Mouse (Mus musculus): Measurements from ENCODE around the gene H2-M5. TPM values are rescaled to one million over a fixed set of nuclear protein-coding genes. Genes with fewer than 3 reads are reported as not detected.
A peak's percentile ranks its signal among the peaks of the same experiment; 100 is the strongest.

The H2-M5 gene
- polyA plus RNA-seq, 1 experiment = 4.1 TPM

- Histone ChIP-seq H3K27ac (ENCODE audit: insufficient read depth, low read length) (peak overlapping the region; percentile 17), H3K4me3 (ENCODE audit: insufficient read depth, low read length) (peak overlapping the region; percentile 34), H3K4me1 (ENCODE audit: control insufficient read depth, insufficient read depth, low read length) (0 out of 2 replicates have a peak, but pooled peaks cover under 1% of the 10 kb centered on the region)
- TF ChIP-seq CTCF (IDR thresholded peaks at IDR 0.05; ENCODE audit: extremely low read depth, insufficient read depth, low read length) = no peak
- TF ChIP-seq POLR2A (IDR thresholded peaks at IDR 0.05; ENCODE audit: extremely low read depth, insufficient read depth, low read length) = no peak; the same call in 1 of the 2 replicates
Observed at GRCm38 (mm10) chr17:36942391-36942790, 46.9 kb downstream of the H2-M5 start.

- H3K4me1 ChIP-seq (ENCODE audit: control insufficient read depth, insufficient read depth, low read length) = no peaks in the 10 kb centered on the region
- H3K27ac ChIP-seq (ENCODE audit: insufficient read depth, low read length) = no peak overlapping the region
- no peak overlapping the region for H3K4me3 ChIP-seq (ENCODE audit: insufficient read depth, low read length)
- no peak for TF ChIP-seq CTCF (IDR thresholded peaks at IDR 0.05; ENCODE audit: extremely low read depth, insufficient read depth, low read length)
- no peak for TF ChIP-seq POLR2A (IDR thresholded peaks at IDR 0.05; ENCODE audit: extremely low read depth, insufficient read depth, low read length)
Observed at GRCm38 (mm10) chr17:36938056-36938455, 51.3 kb downstream of the H2-M5 start.

Other genes with a start within 250 kb of the H2-M5 start
- gene H2-M10.5, start 216.6 kb downstream of the H2-M5 start, polyA plus RNA-seq (2012; rRNA removed) = not detected in 2 replicates
- gene H2-M10.6, start 177.4 kb downstream of the H2-M5 start, polyA plus RNA-seq (2012; rRNA removed) = not detected in 2 replicates
- 18.6 and 19.2 TPM in 2 replicates for gene Trim26, start 152.4 kb downstream of the H2-M5 start, polyA plus RNA-seq (2012; rRNA removed)
- gene Trim15, start 122.3 kb downstream of the H2-M5 start, polyA plus RNA-seq (2012; rRNA removed) = not detected in 2 replicates
- not detected in 2 replicates for gene Trim10, start 120.0 kb downstream of the H2-M5 start, polyA plus RNA-seq (2012; rRNA removed)
- 0.19 and 0.29 TPM in 2 replicates for gene Trim40, start 99.4 kb downstream of the H2-M5 start, polyA plus RNA-seq (2012; rRNA removed)
- gene Trim31, start 91.4 kb downstream of the H2-M5 start, polyA plus RNA-seq (2012; rRNA removed) = not detected in 2 replicates
- 13.6 and 13.8 TPM in 2 replicates for gene Rnf39, start 46.6 kb downstream of the H2-M5 start, polyA plus RNA-seq (2012; rRNA removed)
- 184 and 193 TPM in 2 replicates for gene Ppp1r11, start 37.8 kb downstream of the H2-M5 start, polyA plus RNA-seq (2012; rRNA removed)
- gene Znrd1, start 31.0 kb downstream of the H2-M5 start, polyA plus RNA-seq (2012; rRNA removed) = 36.9 and 37.2 TPM in 2 replicates
- gene Znrd1as, start 30.9 kb downstream of the H2-M5 start, polyA plus RNA-seq (2012; rRNA removed) = 5.4 and 7.1 TPM in 2 replicates
- gene 2410137M14Rik, start 8.3 kb downstream of the H2-M5 start, polyA plus RNA-seq (2012; rRNA removed) = 0.85 and 1.0 TPM in 2 replicates
- gene Zfp57, start 11.6 kb upstream of the H2-M5 start, polyA plus RNA-seq (2012; rRNA removed) = 25.2 and 29.3 TPM in 2 replicates
- 99.6 and 128 TPM in 2 replicates for gene Mog, start 33.9 kb upstream of the H2-M5 start, polyA plus RNA-seq (2012; rRNA removed)
- 481 and 483 TPM in 2 replicates for gene Gabbr1, start 56.4 kb upstream of the H2-M5 start, polyA plus RNA-seq (2012; rRNA removed)
- gene Olfr90, start 99.0 kb upstream of the H2-M5 start, polyA plus RNA-seq (2012; rRNA removed) = not detected in 2 replicates
- not detected in 2 replicates for gene Olfr91, start 108.7 kb upstream of the H2-M5 start, polyA plus RNA-seq (2012; rRNA removed)
- gene Olfr92, start 130.6 kb upstream of the H2-M5 start, polyA plus RNA-seq (2012; rRNA removed) = not detected in 2 replicates
- not detected in 2 replicates for gene Olfr93, start 172.0 kb upstream of the H2-M5 start, polyA plus RNA-seq (2012; rRNA removed)
- not detected in 2 replicates for gene Ubd, start 204.4 kb upstream of the H2-M5 start, polyA plus RNA-seq (2012; rRNA removed)
- gene Olfr94, start 211.5 kb upstream of the H2-M5 start, polyA plus RNA-seq (2012; rRNA removed) = not detected in 2 replicates
- 0.02 TPM in 1 of 2 replicates, not detected in the other for gene Olfr95, start 223.6 kb upstream of the H2-M5 start, polyA plus RNA-seq (2012; rRNA removed)
- not detected in 2 replicates for gene Olfr96, start 230.6 kb upstream of the H2-M5 start, polyA plus RNA-seq (2012; rRNA removed)
- gene Olfr97, start 247.8 kb upstream of the H2-M5 start, polyA plus RNA-seq (2012; rRNA removed) = not detected in 2 replicates

Data from cortical plate, adult 2 months (tissue).